Mouse (Mus musculus) left cerebral cortex, postnatal 4 days (tissue): ENCODE results near the gene Fam193b. TPM values are rescaled to one million over a fixed set of nuclear protein-coding genes. Genes with fewer than 3 reads are reported as not detected.
A peak's percentile ranks its signal among the peaks of the same experiment; 100 is the strongest.

ENCODE experiments used
- DNase-seq: peaks from one replicate; pipeline ENCODE4 v3.0.0-alpha.2; 2022
- intact Hi-C: fragments of 180-260 bp; cut with DNase I; formaldehyde crosslinking; loops from one replicate; pipeline ENCODE4 v1.15.1; 2025
- microRNA-seq: library from miRNA; unstranded; fragments of <30 nt; microRNA quantifications from one replicate; pipeline ENCODE4 v1.2.0, GENCODE M21; 2022
- total RNA-seq, 2 experiments: library from RNA; stranded (reverse); gene quantifications; 2 replicates each; pipeline ENCODE4 v1.2.3; 2021

Gene Fam193b
- total RNA-seq, 2 experiments from 2014 or later: 91.4 to 92.9 TPM

- intact Hi-C loops: no loop called here
- DNase-seq: no peak
Observed at GRCm38 (mm10) chr13:55505810-55506209, 65.1 kb downstream of the Fam193b start.

- no peak for DNase-seq
- intact Hi-C loops: no loop called here
Observed at GRCm38 (mm10) chr13:55504390-55504789, 66.5 kb downstream of the Fam193b start.

GRCm38 (mm10) chr13:55502405-55502804, 68.5 kb downstream of the Fam193b start:
- no peak for DNase-seq
- intact Hi-C loops: no loop called here

DNA sequence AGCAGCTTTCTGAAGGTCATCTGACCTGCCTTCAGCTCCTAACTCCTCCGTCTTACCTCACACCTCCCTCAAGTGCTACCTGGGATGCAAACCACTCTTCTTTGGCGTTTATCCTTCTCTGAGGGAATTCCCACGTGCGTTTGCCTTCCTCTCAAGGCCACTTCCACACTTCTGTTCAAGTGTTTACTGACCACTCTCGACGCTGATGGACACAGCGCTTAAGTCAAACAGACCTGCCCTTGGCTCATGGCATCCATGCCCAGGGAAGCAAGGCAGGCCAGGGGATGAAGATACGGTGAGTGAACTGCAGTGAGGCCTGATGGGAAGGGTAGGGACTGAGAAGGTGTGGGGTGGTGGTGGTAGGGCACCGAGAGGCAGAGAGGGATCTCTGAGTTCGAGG, 70.3 kb downstream of the Fam193b start:
- no peak for DNase-seq
- intact Hi-C loops: no loop called here

GRCm38 (mm10) chr13:55498906-55499305, 72.0 kb downstream of the Fam193b start:
- no peak for DNase-seq
- intact Hi-C loops: no loop called here

GRCm38 (mm10) chr13:55496661-55497060, 74.3 kb downstream of the Fam193b start:
- intact Hi-C loops: no loop called here
- no peak for DNase-seq

GRCm38 (mm10) chr13:55495702-55496101, 75.2 kb downstream of the Fam193b start:
- peak; percentile 64 for DNase-seq
- intact Hi-C loops: no loop called here

GRCm38 (mm10) chr13:55494883-55495621, 75.9 kb downstream of the Fam193b start:
- intact Hi-C loops: no loop called here
- DNase-seq: peak; percentile 74

GRCm38 (mm10) chr13:55494257-55494656, 76.7 kb downstream of the Fam193b start:
- no peak for DNase-seq
- intact Hi-C loops: no loop called here

Small RNA genes within 50 kb of the gene (microRNA-seq; reads per million reads assigned to microRNA genes)
- 3.3 reads per million, percentile 4 among the genes with 10 or more reads in this experiment for gene Mir6945

Other genes with a start within 250 kb of the Fam193b start
- gene Rab24, start 249.2 kb downstream of the Fam193b start, total RNA-seq: 10 to 100 TPM; 54.8 to 58.5 TPM
- gene Mxd3, start 241.3 kb downstream of the Fam193b start, total RNA-seq: 1 to 10 TPM; 3.6 to 5.6 TPM
- 10 to 100 TPM; 43.1 to 46.8 TPM for gene Lman2, start 208.3 kb downstream of the Fam193b start, total RNA-seq
- 1 to 10 TPM; 4.3 to 6.3 TPM for gene Rgs14, start 201.4 kb downstream of the Fam193b start, total RNA-seq
- gene Slc34a1, start 172.9 kb downstream of the Fam193b start, total RNA-seq: under 1 TPM in 1 of 2 experiments, not detected in 1; 0.36 TPM
- gene Pfn3, start 155.9 kb downstream of the Fam193b start, total RNA-seq: 1 to 10 TPM in 1 of 2 experiments, under 1 TPM in 1; 0.97 to 1.1 TPM
- gene F12, start 144.3 kb downstream of the Fam193b start, total RNA-seq: under 1 TPM; 0.30 to 0.38 TPM
- gene Grk6, start 126.0 kb downstream of the Fam193b start, total RNA-seq: 10 to 100 TPM; 73.8 to 78.8 TPM
- 10 to 100 TPM; 86.0 to 87.5 TPM for gene Prr7, start 106.9 kb downstream of the Fam193b start, total RNA-seq
- gene Dbn1, start 83.0 kb downstream of the Fam193b start, total RNA-seq: 100 to 1,000 TPM; 623 to 643 TPM
- gene Pdlim7, start 57.4 kb downstream of the Fam193b start, total RNA-seq: 10 to 100 TPM; 62.5 to 66.8 TPM
- gene Dok3, start 41.8 kb downstream of the Fam193b start, total RNA-seq: 1 to 10 TPM; 6.4 to 7.2 TPM
- gene Ddx41, start 34.5 kb downstream of the Fam193b start, total RNA-seq: 10 to 100 TPM; 51.6 to 56.5 TPM
- gene Tmed9, start 2.6 kb upstream of the Fam193b start, total RNA-seq: 100 to 1,000 TPM; 109 to 111 TPM
- 10 to 100 TPM; 32.3 to 32.4 TPM for gene B4galt7, start 28.8 kb upstream of the Fam193b start, total RNA-seq
- 10 to 100 TPM; 60.3 to 62.0 TPM for gene Caml, start 51.9 kb upstream of the Fam193b start, total RNA-seq
- gene Ddx46, start 63.9 kb upstream of the Fam193b start, total RNA-seq: 10 to 100 TPM; 49.7 to 50.2 TPM
- 100 to 1,000 TPM; 101 TPM for gene B230219D22Rik, start 122.0 kb upstream of the Fam193b start, total RNA-seq
- 10 to 100 TPM; 58.7 to 59.5 TPM for gene Txndc15, start 143.5 kb upstream of the Fam193b start, total RNA-seq
- 10 to 100 TPM; 20.6 to 25.4 TPM for gene Pcbd2, start 156.2 kb upstream of the Fam193b start, total RNA-seq
- under 1 TPM; 0.38 to 0.44 TPM for gene Catsper3, start 213.4 kb upstream of the Fam193b start, total RNA-seq